Mouse (Mus musculus) myocyte (in vitro differentiated cells): Measurements from ENCODE around the gene Gm11084. TPM values are rescaled to one million over a fixed set of nuclear protein-coding genes. Genes with fewer than 3 reads are reported as not detected.
"Not testable (repeated sequence)": the region's sequence is repeated elsewhere in the genome, so short reads cannot be mapped to it uniquely, and the experiment has no call there.

Source experiments
- H3K27me3 ChIP-seq: one replicate; pipeline ENCODE4 v1.6.1; 2011; ENCODE audit not compliant: control insufficient read depth, insufficient read depth, insufficient read length
- H3K36me3 ChIP-seq: one replicate; pipeline ENCODE4 v1.6.1; 2011; ENCODE audit not compliant: control insufficient read depth, insufficient read depth
- H3K4me2 ChIP-seq: one replicate; pipeline ENCODE4 v1.6.1; 2011; ENCODE audit warnings: low read depth, control low read depth
- H3K4me3 ChIP-seq: one replicate; pipeline ENCODE4 v1.5.1; 2011; ENCODE audit warnings: mild to moderate bottlenecking, control low read depth, moderate library complexity
- H3K79me2 ChIP-seq: one replicate; pipeline ENCODE4 v1.6.1; 2011; ENCODE audit not compliant: control insufficient read depth, insufficient read depth
- H3ac ChIP-seq: one replicate; pipeline ENCODE4 v1.6.1; 2011; ENCODE audit not compliant: control insufficient read depth, insufficient read length
- CEBPB ChIP-seq: IDR thresholded peaks from 2 replicates; pipeline ENCODE4 v1.6.1; 2011; ENCODE audit warnings: mild to moderate bottlenecking, moderate library complexity; ENCODE audit not compliant: poor library complexity, insufficient read depth, severe bottlenecking
- E2F4 ChIP-seq: IDR thresholded peaks from one replicate; pipeline ENCODE4 v1.6.1; 2011; ENCODE audit warnings: mild to moderate bottlenecking, control low read depth, moderate library complexity; ENCODE audit not compliant: insufficient read depth
- MAX ChIP-seq: IDR thresholded peaks from one replicate; pipeline ENCODE4 v1.6.1; 2011; ENCODE audit warnings: low read depth, mild to moderate bottlenecking, control low read depth
- MYOD1 ChIP-seq, 3 experiments: IDR thresholded peaks; one replicate each; pipeline ENCODE4 v1.6.1; 2011; ENCODE audit warnings: control low read depth in 2 of 3, low read depth in 2 of 3, mild to moderate bottlenecking in 2 of 3, moderate library complexity in 1 of 3; ENCODE audit not compliant: insufficient read length in 2 of 3, control insufficient read depth in 1 of 3
- MYOG ChIP-seq, 3 experiments: IDR thresholded peaks; one replicate each; pipeline ENCODE4 v1.6.1; 2011; ENCODE audit warnings: control low read depth in 2 of 3, low read depth in 2 of 3, mild to moderate bottlenecking in 2 of 3; ENCODE audit not compliant: insufficient read length in 2 of 3, control insufficient read depth in 1 of 3, insufficient read depth in 1 of 3
- POLR2A ChIP-seq: IDR thresholded peaks from one replicate; pipeline ENCODE4 v1.6.1; 2011; ENCODE audit warnings: low read depth, mild to moderate bottlenecking, control low read depth, moderate library complexity; ENCODE audit not compliant: insufficient read length
- POLR2AphosphoS2 ChIP-seq: IDR thresholded peaks from one replicate; pipeline ENCODE4 v1.6.1; 2011; ENCODE audit warnings: low read depth, control low read depth; ENCODE audit not compliant: insufficient read length
- REST ChIP-seq: IDR thresholded peaks from one replicate; pipeline ENCODE4 v1.6.1; 2011; ENCODE audit warnings: mild to moderate bottlenecking, control low read depth, moderate library complexity; ENCODE audit not compliant: insufficient read depth, insufficient read length
- SRF ChIP-seq: IDR thresholded peaks from one replicate; pipeline ENCODE4 v1.6.1; 2011; ENCODE audit warnings: low read depth; ENCODE audit not compliant: control insufficient read depth, insufficient read length
- TCF12 ChIP-seq: IDR thresholded peaks from one replicate; pipeline ENCODE4 v1.6.1; 2011; ENCODE audit warnings: mild to moderate bottlenecking, control low read depth; ENCODE audit not compliant: poor library complexity, insufficient read depth, severe bottlenecking
- TCF3 ChIP-seq: IDR thresholded peaks from one replicate; pipeline ENCODE4 v1.6.1; 2011; ENCODE audit warnings: low read depth, control low read depth; ENCODE audit not compliant: insufficient read length
- USF1 ChIP-seq: IDR thresholded peaks from one replicate; pipeline ENCODE4 v1.6.1; 2011; ENCODE audit warnings: low read depth, mild to moderate bottlenecking, control low read depth, moderate library complexity
- polyA plus RNA-seq: library from polyadenylated mRNA; unstranded; fragments of >200 nt; fragmentation: generic; extraction: Trizol; gene quantifications from one replicate; pipeline ENCODE4 v1.2.1, GENCODE M21; 2012; ENCODE audit warnings: missing spikeins

The Gm11084 gene
- polyA plus RNA-seq, 1 experiment: not detected

- Histone ChIP-seq H3K4me3 (no peak overlapping the region), H3K36me3 (no peaks in the 10 kb centered on the region), H3K79me2 (no peaks in the 10 kb centered on the region), H3ac (no peak overlapping the region), H3K27me3 (no peaks in the 10 kb centered on the region), H3K4me2 (no peak overlapping the region)
- no peak for TF ChIP-seq TCF12
- no peak for TF ChIP-seq MYOD1 (IDR thresholded peaks at IDR 0.05; ENCODE audit: control insufficient read depth in 1 of 3, insufficient read length in 2 of 3, low read depth in 2 of 3)
- TF ChIP-seq POLR2AphosphoS2: no peak
- TF ChIP-seq SRF: no peak
- TF ChIP-seq USF1: no peak
- TF ChIP-seq TCF3: no peak
- TF ChIP-seq MAX: no peak
- TF ChIP-seq E2F4: no peak
- TF ChIP-seq REST: no peak
- TF ChIP-seq CEBPB: no peak
- TF ChIP-seq MYOG (IDR thresholded peaks at IDR 0.05; ENCODE audit: control insufficient read depth in 1 of 3, insufficient read depth in 1 of 3, insufficient read length in 2 of 3, low read depth in 2 of 3): no peak
- TF ChIP-seq POLR2A: no peak
These were observed 40.6 kb upstream of the Gm11084 start for GRCm38 (mm10) chr2:73027126-73027525.

GRCm38 (mm10) chr2:73023803-73024202 lies 37.3 kb upstream of the Gm11084 start:
- H3ac ChIP-seq: no peak overlapping the region
- peak overlapping the region; percentile 61 for H3K4me2 ChIP-seq
- no peaks in the 10 kb centered on the region for H3K27me3 ChIP-seq
- H3K4me3 ChIP-seq: no peak overlapping the region
- no peaks in the 10 kb centered on the region for H3K36me3 ChIP-seq
- no peak for TF ChIP-seq USF1
- TF ChIP-seq CEBPB: no peak
- TF ChIP-seq MAX: no peak
- TF ChIP-seq TCF3: no peak
- TF ChIP-seq REST: no peak
- no peak for TF ChIP-seq POLR2A
- TF ChIP-seq E2F4: no peak
- no peak for TF ChIP-seq TCF12
- no peak for TF ChIP-seq MYOG (IDR thresholded peaks at IDR 0.05; ENCODE audit: control insufficient read depth in 1 of 3, insufficient read depth in 1 of 3, insufficient read length in 2 of 3, low read depth in 2 of 3)
- TF ChIP-seq POLR2AphosphoS2: no peak
- TF ChIP-seq MYOD1 (IDR thresholded peaks at IDR 0.05; ENCODE audit: control insufficient read depth in 1 of 3, insufficient read length in 2 of 3, low read depth in 2 of 3): no peak
- no peak for TF ChIP-seq SRF
- no peaks in the 10 kb centered on the region for H3K79me2 ChIP-seq

- H3K4me2 ChIP-seq: no peak overlapping the region
- H3K27me3 ChIP-seq: no peaks in the 10 kb centered on the region
- H3K36me3 ChIP-seq: no peaks in the 10 kb centered on the region
- no peak overlapping the region for H3K4me3 ChIP-seq
- H3K79me2 ChIP-seq: no peaks in the 10 kb centered on the region
- TF ChIP-seq TCF12 (no peak), MAX (no peak), USF1 (no peak), CEBPB (no peak), SRF (no peak)
- H3ac ChIP-seq: no peak overlapping the region
These were observed 34.5 kb upstream of the Gm11084 start for GRCm38 (mm10) chr2:73021046-73021445.

- Histone ChIP-seq H3K27me3 (no peaks in the 10 kb centered on the region), H3K36me3 (no peaks in the 10 kb centered on the region), H3K79me2 (no peaks in the 10 kb centered on the region), H3K4me3 (no peak overlapping the region), H3K4me2 (no peak overlapping the region), H3ac (no peak overlapping the region)
- TF ChIP-seq MYOD1 (IDR thresholded peaks at IDR 0.05; ENCODE audit: control insufficient read depth in 1 of 3, insufficient read length in 2 of 3, low read depth in 2 of 3) (peak in 1 of 3 experiments; percentile 19), TCF12 (no peak)
These were observed 33.0 kb upstream of the Gm11084 start for GRCm38 (mm10) chr2:73019371-73020146.

GRCm38 (mm10) chr2:73014063-73014462 lies 27.5 kb upstream of the Gm11084 start:
- not testable (repeated sequence) for H3K79me2 ChIP-seq
- peak in 1 of 3 experiments; percentile 20 for TF ChIP-seq MYOD1 (IDR thresholded peaks at IDR 0.05; ENCODE audit: control insufficient read depth in 1 of 3, insufficient read length in 2 of 3, low read depth in 2 of 3)
- H3K4me2 ChIP-seq: peak overlapping the region; percentile 64

More at GRCm38 (mm10) chr2:73014063-73014462, 27.5 kb upstream of the Gm11084 start:
- H3ac ChIP-seq, H3K4me3 ChIP-seq, H3K27me3 ChIP-seq, H3K36me3 ChIP-seq: not testable (repeated sequence)
